Mouse (Mus musculus) ES-Bruce4 (cell line): ENCODE results near the gene Wdr6. TPM values are rescaled to one million over a fixed set of nuclear protein-coding genes. Genes with fewer than 3 reads are reported as not detected.

Source experiments
- H3K27ac ChIP-seq: 2 replicates; pipeline ENCODE4 v1.5.1; 2012; ENCODE audit warnings: low read length, inconsistent platforms; ENCODE audit not compliant: insufficient read depth
- H3K27me3 ChIP-seq: 2 replicates; pipeline ENCODE4 v1.6.1; 2012; ENCODE audit warnings: mild to moderate bottlenecking, low read length, inconsistent platforms; ENCODE audit not compliant: control insufficient read depth, poor library complexity, insufficient read depth, severe bottlenecking
- H3K36me3 ChIP-seq: 2 replicates; pipeline ENCODE4 v1.6.1; 2012; ENCODE audit warnings: inconsistent platforms, mild to moderate bottlenecking, low read length, moderate library complexity; ENCODE audit not compliant: control insufficient read depth, poor library complexity, insufficient read depth, severe bottlenecking
- H3K4me1 ChIP-seq: one replicate; pipeline ENCODE4 v1.8.1; 2011; ENCODE audit warnings: low read length; ENCODE audit not compliant: control insufficient read depth, insufficient read depth
- H3K4me3 ChIP-seq: 2 replicates; pipeline ENCODE4 v1.5.1; 2011; ENCODE audit warnings: low read depth, mild to moderate bottlenecking, low read length
- H3K9ac ChIP-seq: 2 replicates; pipeline ENCODE4 v1.6.1; 2012; ENCODE audit warnings: low read depth, mild to moderate bottlenecking, inconsistent platforms; ENCODE audit not compliant: poor library complexity, severe bottlenecking
- H3K9me3 ChIP-seq: replicated peaks from 2 replicates; pipeline ENCODE4 v1.6.1; 2012; ENCODE audit warnings: mild to moderate bottlenecking, low read length, inconsistent platforms; ENCODE audit not compliant: control insufficient read depth, poor library complexity, insufficient read depth, severe bottlenecking
- CTCF ChIP-seq: IDR thresholded peaks from one replicate; pipeline ENCODE4 v1.8.1; 2011; ENCODE audit warnings: low read depth, low read length
- EP300 ChIP-seq: IDR thresholded peaks from 2 replicates; pipeline ENCODE4 v1.6.1; 2011; ENCODE audit warnings: low read depth, low read length; ENCODE audit not compliant: insufficient read depth
- POLR2A ChIP-seq: IDR thresholded peaks from one replicate; pipeline ENCODE4 v1.8.1; 2011; ENCODE audit warnings: low read length; ENCODE audit not compliant: insufficient read depth
- polyA plus RNA-seq: library from polyadenylated mRNA; stranded (reverse); fragments of >200 nt; gene quantifications from 2 replicates; pipeline ENCODE4 v1.2.4, GENCODE M21; 2011; ENCODE audit warnings: low read depth; ENCODE audit not compliant: missing spikeins, insufficient read depth, insufficient read length

Wdr6 gene
- polyA plus RNA-seq, 1 experiment, result 24.7 TPM

- TF ChIP-seq CTCF, result no peak
- TF ChIP-seq EP300, result no peak
- TF ChIP-seq POLR2A, result no peak
- H3K4me3 ChIP-seq, result no peak overlapping the region
- peaks cover 88% of the 10 kb centered on the region for H3K36me3 ChIP-seq
These were observed 31.7 kb downstream of the Wdr6 start for GRCm38 (mm10) chr9:108546875-108547274.

GRCm38 (mm10) chr9:108545986-108546385 lies 32.6 kb downstream of the Wdr6 start:
- no peak overlapping the region for H3K9ac ChIP-seq
- no peaks in the 10 kb centered on the region for H3K4me1 ChIP-seq
- no peak overlapping the region for H3K4me3 ChIP-seq
- H3K27me3 ChIP-seq, result no peaks in the 10 kb centered on the region
- peaks cover 89% of the 10 kb centered on the region for H3K36me3 ChIP-seq
- no peak overlapping the region for H3K27ac ChIP-seq
- TF ChIP-seq CTCF (no peak), POLR2A (no peak), EP300 (no peak)
- H3K9me3 ChIP-seq, result no peaks in the 10 kb centered on the region

More at GRCm38 (mm10) chr9:108546875-108547274, 31.7 kb downstream of the Wdr6 start:
- no peak overlapping the region for H3K9ac ChIP-seq
- H3K4me1 ChIP-seq, result no peaks in the 10 kb centered on the region
- no peak overlapping the region for H3K27ac ChIP-seq
- no peaks in the 10 kb centered on the region for H3K9me3 ChIP-seq
- no peaks in the 10 kb centered on the region for H3K27me3 ChIP-seq

GRCm38 (mm10) chr9:108540846-108541245 lies 37.7 kb downstream of the Wdr6 start:
- H3K4me3 ChIP-seq, result no peak overlapping the region
- H3K27me3 ChIP-seq, result no peaks in the 10 kb centered on the region
- peaks cover 86% of the 10 kb centered on the region for H3K36me3 ChIP-seq
- H3K4me1 ChIP-seq, result no peaks in the 10 kb centered on the region
- TF ChIP-seq EP300, result no peak
- no peak for TF ChIP-seq POLR2A
- no peak for TF ChIP-seq CTCF
- no peak overlapping the region for H3K27ac ChIP-seq
- no peaks in the 10 kb centered on the region for H3K9me3 ChIP-seq
- no peak overlapping the region for H3K9ac ChIP-seq

- Histone ChIP-seq H3K9ac (no peak overlapping the region), H3K27ac (no peak overlapping the region), H3K4me1 (no peaks in the 10 kb centered on the region), H3K27me3 (no peaks in the 10 kb centered on the region), H3K4me3 (no peak overlapping the region), H3K9me3 (no peaks in the 10 kb centered on the region), H3K36me3 (peaks cover 85% of the 10 kb centered on the region)
- no peak for TF ChIP-seq EP300
- TF ChIP-seq POLR2A, result no peak
- no peak for TF ChIP-seq CTCF
These were observed 47.0 kb downstream of the Wdr6 start for GRCm38 (mm10) chr9:108531496-108531895.

- H3K27me3 ChIP-seq, result no peaks in the 10 kb centered on the region
- no peaks in the 10 kb centered on the region for H3K9me3 ChIP-seq
- TF ChIP-seq CTCF (no peak), POLR2A (no peak), EP300 (no peak)
- H3K4me3 ChIP-seq, result no peak overlapping the region
- H3K4me1 ChIP-seq, result no peaks in the 10 kb centered on the region
- H3K27ac ChIP-seq, result no peak overlapping the region
- no peak overlapping the region for H3K9ac ChIP-seq
- H3K36me3 ChIP-seq, result peaks cover 80% of the 10 kb centered on the region
These were observed 47.6 kb downstream of the Wdr6 start for GRCm38 (mm10) chr9:108530954-108531353.

- Histone ChIP-seq H3K27me3 (no peaks in the 10 kb centered on the region), H3K4me1 (no peaks in the 10 kb centered on the region), H3K9ac (no peak overlapping the region), H3K4me3 (no peak overlapping the region), H3K36me3 (peaks cover 31% of the 10 kb centered on the region), H3K27ac (no peak overlapping the region), H3K9me3 (no peaks in the 10 kb centered on the region)
- TF ChIP-seq CTCF (peak; percentile 3), POLR2A (no peak)
These were observed 53.1 kb downstream of the Wdr6 start for GRCm38 (mm10) chr9:108525400-108525799.
